Mouse (Mus musculus) limb, embryonic 11.5 days (tissue): ENCODE measurements around the gene Akr1c13. TPM values are rescaled to one million over a fixed set of nuclear protein-coding genes. Genes with fewer than 3 reads are reported as not detected.
"Not testable (repeated sequence)": the region's sequence is repeated elsewhere in the genome, so short reads cannot be mapped to it uniquely, and the experiment has no call there.

Experiments
- ATAC-seq: fragments of 200-750 bp; cut with Nextera tagmentation; 2 replicates; pipeline ENCODE4 v1.8.0; 2017; ENCODE audit warnings: low read depth; ENCODE audit not compliant: insufficient number of reproducible peaks, low FRiP score, low TSS enrichment
- DNase-seq: peaks from one replicate; pipeline ENCODE4 v3.0.0-alpha.2; 2015; ENCODE audit warnings: low spot score
- H3K27ac ChIP-seq: fragments of 300-500 bp; sonication (generic); replicated peaks from 2 replicates; pipeline ENCODE4 v1.5.1; 2014; ENCODE audit warnings: low read depth, mild to moderate bottlenecking, low read length
- H3K27me3 ChIP-seq: fragments of 300-500 bp; sonication (generic); 2 replicates; pipeline ENCODE4 v1.6.1; 2014; ENCODE audit warnings: mild to moderate bottlenecking, low read length, mixed read lengths; ENCODE audit not compliant: control insufficient read depth, insufficient read depth
- H3K36me3 ChIP-seq: fragments of 300-500 bp; sonication (generic); 2 replicates; pipeline ENCODE4 v1.6.1; 2014; ENCODE audit warnings: mild to moderate bottlenecking, low read length, moderate library complexity, mixed read lengths; ENCODE audit not compliant: control insufficient read depth, insufficient read depth
- H3K4me1 ChIP-seq: fragments of 300-500 bp; sonication (generic); 2 replicates; pipeline ENCODE4 v1.6.1; 2014; ENCODE audit warnings: low read length, mixed read lengths; ENCODE audit not compliant: control insufficient read depth, insufficient read depth
- H3K4me2 ChIP-seq: fragments of 300-500 bp; sonication (generic); 2 replicates; pipeline ENCODE4 v1.6.1; 2014; ENCODE audit warnings: low read depth, mild to moderate bottlenecking, moderate library complexity; ENCODE audit not compliant: severe bottlenecking
- H3K4me3 ChIP-seq: fragments of 300-500 bp; sonication (generic); 2 replicates; pipeline ENCODE4 v1.5.1; 2014; ENCODE audit warnings: low read depth, low read length
- H3K9ac ChIP-seq: fragments of 300-500 bp; sonication (generic); 2 replicates; pipeline ENCODE4 v1.6.1; 2014; ENCODE audit warnings: mild to moderate bottlenecking, low read length
- H3K9me3 ChIP-seq: fragments of 300-500 bp; sonication (generic); 2 replicates; pipeline ENCODE4 v1.6.1; 2016; ENCODE audit warnings: low read length; ENCODE audit not compliant: control insufficient read depth
- WGBS: fragments of 180-500 bp; shearing (Covaris S2); extraction: QIAGEN DNeasy Blood & Tissue Kit; methylation state at CpG from one replicate; pipeline ENCODE4 v1.1.7; 2014; 5-methylcytosine and 5-hydroxymethylcytosine counted together
- polyA plus RNA-seq: library from polyadenylated mRNA; unstranded; fragments of >200 nt; fragmentation: Nextera tagmentation; extraction: Ambion mirVana; gene quantifications from 2 replicates; pipeline ENCODE4 v1.2.1, GENCODE M21; 2014

Akr1c13 gene
- 0.65 and 1.2 TPM in 2 replicates for polyA plus RNA-seq

DNA sequence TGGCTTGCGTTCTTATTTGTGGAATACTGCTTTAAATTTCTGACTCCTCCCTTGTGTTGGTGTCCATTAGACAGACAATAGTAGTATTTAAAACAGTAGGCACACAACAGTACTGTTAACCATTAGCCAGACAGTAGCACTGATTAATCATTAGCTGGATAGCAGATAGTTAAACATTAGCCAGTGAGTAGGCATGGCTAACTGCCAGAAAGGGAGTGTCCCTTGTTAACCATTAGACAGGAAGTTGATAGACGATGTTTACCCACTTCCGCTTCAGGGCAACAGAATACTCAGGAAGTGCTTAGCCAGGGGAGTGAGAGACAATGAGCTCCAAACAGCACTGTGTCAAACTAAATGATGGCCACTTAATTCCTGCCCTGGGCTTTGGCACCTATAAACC lies at the start of gene Akr1c13:
Gene Akr1c13 (plus strand): TSS at position 247 of the 400 bp plus-strand sequence.
- no peak within 1 kb of the TSS for H3K4me2 ChIP-seq
- no peak within 1 kb of the TSS for H3K4me3 ChIP-seq
- no peaks in the 10 kb centered on the region for H3K4me1 ChIP-seq
- H3K27ac ChIP-seq, result no peak within 1 kb of the TSS
- 69% methylated on average over 3 of the region's 3 CpGs for WGBS
- H3K9ac ChIP-seq, result no peak within 1 kb of the TSS
- H3K36me3 ChIP-seq, result no peaks in the 10 kb centered on the region
- H3K27me3 ChIP-seq, result no peaks in the 10 kb centered on the region
- DNase-seq, result no peak
- no peak for ATAC-seq
- H3K9me3 ChIP-seq, result no peaks in the 10 kb centered on the region

DNA sequence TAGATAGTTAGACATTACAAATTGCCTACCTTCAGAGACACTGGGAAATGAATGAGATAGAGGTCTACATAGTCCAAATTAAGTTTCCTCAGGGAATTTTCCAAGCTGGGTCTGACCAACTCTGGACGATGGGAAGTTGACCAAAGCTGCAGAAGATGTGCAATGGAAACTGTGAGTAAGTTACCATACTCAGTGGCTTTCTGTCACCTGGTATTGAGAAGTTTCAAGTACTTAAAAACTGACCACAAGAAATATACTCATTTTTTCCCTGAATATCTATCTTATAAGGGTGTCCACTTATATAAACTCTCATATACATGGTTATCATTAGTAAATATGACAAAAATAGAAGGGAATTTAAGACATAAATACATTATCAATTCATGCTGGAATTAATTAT lies 46.7 kb upstream of the Akr1c13 start:
- H3K4me1 ChIP-seq, result no peaks in the 10 kb centered on the region
- H3K36me3 ChIP-seq, result no peaks in the 10 kb centered on the region
- H3K4me2 ChIP-seq, result no peak overlapping the region
- H3K27ac ChIP-seq, result no peak overlapping the region
- DNase-seq, result no peak
- H3K9ac ChIP-seq, result no peak overlapping the region
- no peak overlapping the region for H3K4me3 ChIP-seq
- H3K27me3 ChIP-seq, result no peaks in the 10 kb centered on the region
- no peak for ATAC-seq
- WGBS, result 76% methylated on average over 1 of the region's 1 CpGs
- H3K9me3 ChIP-seq, result no peaks in the 10 kb centered on the region

DNA sequence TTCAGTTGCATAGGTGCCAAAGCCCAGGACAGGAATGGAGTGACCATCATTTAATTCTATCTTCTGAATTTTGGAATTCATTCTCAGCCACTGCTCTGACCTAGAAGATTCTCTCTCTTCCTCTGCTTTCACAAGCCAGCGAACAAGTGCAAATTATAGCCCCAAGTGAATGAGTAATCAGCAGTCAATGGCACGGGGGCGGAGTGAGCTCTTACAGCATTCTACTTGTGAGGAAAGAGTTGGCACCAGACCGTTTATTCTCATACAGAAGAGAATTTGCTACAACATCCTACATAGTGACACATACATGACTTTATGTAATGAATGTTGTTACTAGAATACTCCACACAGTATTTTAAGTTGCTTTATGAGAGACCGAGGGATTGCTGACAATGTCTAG lies 40.4 kb upstream of the Akr1c13 start, which contains the start of gene Akr1c18:
Gene Akr1c18 (minus strand): TSS at position 137 of the 400 bp plus-strand sequence.
- WGBS, result 80% methylated on average over 5 of the region's 5 CpGs
- Histone ChIP-seq H3K9me3 (no peaks in the 10 kb centered on the region), H3K27me3 (no peaks in the 10 kb centered on the region), H3K9ac (no peak within 1 kb of the TSS), H3K27ac (no peak within 1 kb of the TSS), H3K4me3 (no peak within 1 kb of the TSS), H3K4me2 (no peak within 1 kb of the TSS), H3K4me1 (no peaks in the 10 kb centered on the region), H3K36me3 (no peaks in the 10 kb centered on the region)
- ATAC-seq (no peak), DNase-seq (no peak)

DNA sequence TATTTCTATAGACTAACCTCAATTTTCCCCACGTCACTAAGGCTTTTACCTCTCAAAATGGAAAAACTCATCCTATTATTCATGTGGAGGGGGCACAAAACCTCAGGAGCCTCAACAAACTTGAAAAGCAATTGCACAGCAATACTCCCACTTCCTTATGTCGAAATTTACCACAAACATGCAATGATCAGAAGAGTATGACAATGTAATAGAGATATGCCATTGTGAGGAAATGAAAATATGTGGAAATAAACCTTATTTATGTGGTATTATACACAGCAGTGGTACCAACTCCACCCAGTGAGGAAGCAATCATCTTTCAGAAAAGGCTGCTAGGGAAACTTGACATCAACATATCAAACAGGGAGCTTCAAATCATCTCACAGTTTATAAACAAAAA lies 38.0 kb upstream of the Akr1c13 start:
- H3K4me3 ChIP-seq, result no peak overlapping the region
- no peaks in the 10 kb centered on the region for H3K36me3 ChIP-seq
- no peaks in the 10 kb centered on the region for H3K9me3 ChIP-seq
- H3K27ac ChIP-seq, result no peak overlapping the region
- H3K4me1 ChIP-seq, result no peaks in the 10 kb centered on the region
- no peaks in the 10 kb centered on the region for H3K27me3 ChIP-seq
- ATAC-seq (no peak), DNase-seq (no peak)
- no peak overlapping the region for H3K4me2 ChIP-seq
- WGBS, result 67% methylated on average over 2 of the region's 2 CpGs
- no peak overlapping the region for H3K9ac ChIP-seq

DNA sequence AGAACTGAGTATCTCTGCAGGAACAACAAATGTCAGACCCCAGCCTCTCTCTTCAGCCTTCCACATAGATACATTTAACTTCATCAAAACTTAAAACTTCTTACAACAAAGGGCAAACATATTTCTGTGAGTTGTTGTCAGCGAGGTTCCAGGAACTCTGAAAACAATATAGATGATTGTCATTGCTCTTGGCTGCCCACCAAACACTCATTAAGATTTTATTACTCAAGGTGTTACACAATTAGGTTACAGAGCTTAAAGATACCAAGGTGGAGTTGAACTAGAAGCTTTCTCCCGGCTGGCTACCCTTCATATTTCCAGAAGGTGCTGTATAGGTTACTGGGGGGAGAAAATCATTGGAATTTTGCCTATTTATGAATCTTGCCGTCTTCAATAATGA lies 37.4 kb upstream of the Akr1c13 start:
- H3K27me3 ChIP-seq, result no peaks in the 10 kb centered on the region
- no peak for ATAC-seq
- H3K27ac ChIP-seq, result no peak overlapping the region
- DNase-seq, result no peak
- WGBS, result 70% methylated on average over 3 of the region's 3 CpGs
- no peaks in the 10 kb centered on the region for H3K36me3 ChIP-seq
- H3K4me1 ChIP-seq, result no peaks in the 10 kb centered on the region
- no peak overlapping the region for H3K4me2 ChIP-seq
- no peaks in the 10 kb centered on the region for H3K9me3 ChIP-seq
- no peak overlapping the region for H3K9ac ChIP-seq
- no peak overlapping the region for H3K4me3 ChIP-seq

DNA sequence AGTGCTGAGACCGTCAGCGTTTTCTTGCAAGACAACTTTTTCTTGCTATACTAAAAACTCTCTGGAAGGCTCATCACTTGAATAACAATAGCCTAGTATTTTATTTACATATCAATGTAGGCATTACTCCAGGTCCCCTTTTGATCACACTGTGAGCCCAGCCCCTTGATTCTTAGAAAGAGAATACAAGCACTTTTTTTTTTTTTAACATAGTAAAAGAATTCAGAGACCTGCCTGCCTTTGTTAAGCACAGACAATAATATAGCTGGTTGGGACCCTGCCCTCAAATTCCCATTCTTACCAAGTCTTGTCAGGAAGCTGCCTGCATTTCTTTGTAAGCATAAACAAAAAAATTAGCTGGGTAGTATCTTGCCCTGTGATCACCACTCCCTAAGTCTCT lies 35.7 kb upstream of the Akr1c13 start:
- 76% methylated on average over 2 of the region's 2 CpGs for WGBS
- H3K4me3 ChIP-seq, result no peak overlapping the region
- ATAC-seq (no peak), DNase-seq (no peak)
- H3K4me1 ChIP-seq, result no peaks in the 10 kb centered on the region
- no peaks in the 10 kb centered on the region for H3K27me3 ChIP-seq
- no peaks in the 10 kb centered on the region for H3K36me3 ChIP-seq
- H3K9ac ChIP-seq, result no peak overlapping the region
- H3K4me2 ChIP-seq, result no peak overlapping the region
- no peaks in the 10 kb centered on the region for H3K9me3 ChIP-seq
- H3K27ac ChIP-seq, result no peak overlapping the region

DNA sequence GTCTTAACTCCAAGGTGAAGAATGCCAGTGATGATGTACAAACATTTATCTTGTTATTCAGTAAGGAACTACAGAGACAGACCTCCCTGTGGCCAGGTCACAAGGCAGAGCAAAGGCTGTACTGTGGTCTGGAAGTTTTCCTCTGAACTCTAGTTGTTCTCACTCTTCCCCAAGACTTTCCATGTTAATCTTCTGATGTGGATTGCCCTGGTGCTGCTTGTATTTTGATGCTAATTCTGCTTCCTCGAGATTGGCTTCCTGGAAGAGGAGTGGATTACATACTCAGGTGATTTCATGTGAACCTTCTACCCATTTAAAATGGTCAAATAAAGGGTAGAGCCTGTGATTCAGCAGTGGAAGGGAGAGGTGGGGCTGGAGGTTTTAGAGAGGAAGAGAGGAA lies 22.9 kb upstream of the Akr1c13 start:
- ATAC-seq, result no peak

DNA sequence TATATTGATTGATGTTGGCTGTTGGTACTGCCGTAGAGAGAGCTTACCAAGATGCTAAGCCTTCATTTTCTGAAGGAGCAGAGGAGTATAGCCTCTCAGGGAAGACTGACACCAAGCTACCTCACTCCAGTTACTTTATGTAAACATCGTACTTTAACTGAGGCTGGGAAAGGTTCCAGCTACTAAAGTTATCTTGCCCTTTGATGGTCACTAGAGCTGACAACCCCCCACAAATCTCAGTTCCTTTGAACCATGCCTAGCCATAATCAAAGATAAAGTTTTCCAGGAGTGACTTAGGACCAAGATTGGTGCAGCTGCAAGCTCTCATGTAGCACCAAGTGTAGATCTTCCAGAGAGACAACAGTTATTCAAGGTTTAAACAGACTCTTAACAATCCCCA lies 18.0 kb upstream of the Akr1c13 start:
- Histone ChIP-seq H3K36me3 (no peaks in the 10 kb centered on the region), H3K4me2 (no peak overlapping the region), H3K4me3 (no peak overlapping the region), H3K27ac (no peak overlapping the region), H3K4me1 (no peaks in the 10 kb centered on the region), H3K9ac (no peak overlapping the region), H3K9me3 (no peaks in the 10 kb centered on the region), H3K27me3 (no peaks in the 10 kb centered on the region)
- DNase-seq (no peak), ATAC-seq (no peak)
- 34% methylated on average over 2 of the region's 2 CpGs for WGBS

More for the DNA sequence above, 22.9 kb upstream of the Akr1c13 start:
- H3K27ac ChIP-seq, result no peak overlapping the region
- H3K4me2 ChIP-seq, result no peak overlapping the region
- H3K27me3 ChIP-seq, result no peaks in the 10 kb centered on the region
- no peak overlapping the region for H3K4me3 ChIP-seq
- no peaks in the 10 kb centered on the region for H3K4me1 ChIP-seq
- H3K9ac ChIP-seq, result no peak overlapping the region
- H3K9me3 ChIP-seq, result no peaks in the 10 kb centered on the region
- no peak for DNase-seq
- 53% methylated on average over 1 of the region's 1 CpGs for WGBS
- H3K36me3 ChIP-seq, result no peaks in the 10 kb centered on the region

DNA sequence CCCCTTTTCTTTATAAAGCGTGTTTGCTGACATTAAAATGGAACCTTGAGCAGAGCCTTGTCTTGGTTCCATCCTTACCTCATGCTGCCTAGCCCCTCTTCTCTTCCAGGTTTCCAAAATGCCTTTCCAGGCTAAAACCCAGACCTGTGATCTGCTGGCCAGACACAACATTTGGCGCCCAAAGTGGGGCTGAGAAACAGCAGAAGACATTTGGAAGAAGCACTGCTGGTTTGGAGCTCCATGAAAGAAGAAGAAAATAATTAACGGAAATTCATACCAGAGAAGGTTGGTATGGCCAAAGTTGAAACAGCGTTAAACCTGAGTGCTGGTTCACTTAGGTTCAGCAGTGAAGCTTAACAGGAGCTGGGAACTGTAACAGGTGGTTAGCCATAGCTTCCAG lies 9.6 kb upstream of the Akr1c13 start:
- not testable (repeated sequence) for H3K27me3 ChIP-seq, H3K9me3 ChIP-seq, H3K27ac ChIP-seq, H3K9ac ChIP-seq, ATAC-seq, H3K36me3 ChIP-seq, H3K4me1 ChIP-seq, DNase-seq, H3K4me2 ChIP-seq, H3K4me3 ChIP-seq
- WGBS, result 93% methylated on average over 4 of the region's 4 CpGs
